Mouse (Mus musculus): ENCODE measurements around the gene Myog.

Gene Myog

GRCm38 (mm10) chr1:134326841-134327346, 37.1 kb downstream of the Myog start:
- no peak for DNase-seq (ENCODE audit: low spot score)

- peak; percentile 73 for DNase-seq (ENCODE audit: low spot score)
Measured at GRCm38 (mm10) chr1:134331879-134332635, 42.3 kb downstream of the Myog start.

- DNase-seq (ENCODE audit: low spot score) = peak; percentile 68
Measured at GRCm38 (mm10) chr1:134332770-134333271, 43.0 kb downstream of the Myog start, which contains the start of gene Ppfia4. Gene Ppfia4 (minus strand): TSS chr1:134332928.

GRCm38 (mm10) chr1:134333371-134334110, 43.8 kb downstream of the Myog start:
- no peak for DNase-seq (ENCODE audit: low spot score)

- DNase-seq (ENCODE audit: low spot score) = no peak
Measured at GRCm38 (mm10) chr1:134334111-134334827, 44.5 kb downstream of the Myog start.

- DNase-seq (ENCODE audit: low spot score) = peak; percentile 43
Measured at GRCm38 (mm10) chr1:134335211-134335923, 45.6 kb downstream of the Myog start.

GRCm38 (mm10) chr1:134335924-134336810, 46.4 kb downstream of the Myog start:
- DNase-seq (ENCODE audit: low spot score) = no peak

GRCm38 (mm10) chr1:134336958-134337710, 47.3 kb downstream of the Myog start:
- DNase-seq (ENCODE audit: low spot score) = no peak

- no peak for DNase-seq (ENCODE audit: low spot score)
Measured at GRCm38 (mm10) chr1:134339162-134339561, 49.4 kb downstream of the Myog start.

GRCm38 (mm10) chr1:134339757-134340619, 50.2 kb downstream of the Myog start:
- DNase-seq (ENCODE audit: low spot score) = no peak

GRCm38 (mm10) chr1:134341641-134342277, 52.0 kb downstream of the Myog start:
- DNase-seq (ENCODE audit: low spot score) = no peak
